Mouse (Mus musculus): ENCODE results near the gene Mettl7b. TPM values are rescaled to one million over a fixed set of nuclear protein-coding genes. Genes with fewer than 3 reads are reported as not detected.
"Not testable (repeated sequence)": the region's sequence is repeated elsewhere in the genome, so short reads cannot be mapped to it uniquely, and the experiment has no call there.

The Mettl7b gene
- under 1 TPM; 0.30 to 0.76 TPM for total RNA-seq (2021)
- long read RNA-seq, experiment 1, result 0 reads
- long read RNA-seq, experiment 2, partial matches to known transcripts, result 0 of 2 reads
- long read RNA-seq, experiment 2, other reads (novel, unspliced or antisense), result 0 of 2 reads

- DNase-seq, result no peak
Observed at GRCm38 (mm10) chr10:128960590-128961584, at the start of gene Mettl7b. Gene Mettl7b, minus strand, starts transcription at chr10:128960988.

DNA sequence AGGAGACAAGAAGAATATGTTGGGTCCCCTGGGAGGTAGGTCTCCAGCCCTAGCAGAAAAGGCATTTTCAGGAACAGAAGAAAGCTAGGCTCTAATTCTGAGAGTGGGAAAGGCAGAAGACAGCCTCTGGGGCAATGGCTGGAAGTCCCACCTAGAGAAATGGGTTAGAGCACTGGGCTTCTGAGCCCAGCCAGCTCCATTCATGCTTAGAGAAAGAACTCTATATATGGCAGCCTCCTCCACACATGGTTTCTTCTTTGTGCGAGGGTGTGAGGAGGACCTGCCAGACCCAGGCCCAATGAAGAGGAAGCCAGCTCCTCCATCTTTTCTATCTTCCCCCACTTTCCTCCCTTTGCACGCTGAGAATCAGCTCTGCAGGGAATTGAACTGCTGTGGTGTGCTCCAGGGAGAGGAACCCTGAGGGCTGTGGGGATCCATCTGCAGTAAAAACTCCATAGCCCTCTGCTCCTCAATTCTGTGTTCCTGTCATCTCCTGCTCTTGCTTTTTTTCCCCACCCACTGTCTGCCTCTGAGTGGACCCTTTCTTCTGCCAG is 49.6 kb upstream of the Mettl7b start, which contains the start of gene Olfr763:
Gene Olfr763, plus strand, starts transcription at position 504 of the 554 bp plus-strand sequence.
- DNase-seq, result no peak

- no peak for DNase-seq
Observed at GRCm38 (mm10) chr10:129004032-129004920, 43.5 kb upstream of the Mettl7b start.

GRCm38 (mm10) chr10:128996523-128997040 is 35.8 kb upstream of the Mettl7b start:
- DNase-seq, result no peak

GRCm38 (mm10) chr10:128995796-128996195 is 35.0 kb upstream of the Mettl7b start:
- DNase-seq, result no peak

DNA sequence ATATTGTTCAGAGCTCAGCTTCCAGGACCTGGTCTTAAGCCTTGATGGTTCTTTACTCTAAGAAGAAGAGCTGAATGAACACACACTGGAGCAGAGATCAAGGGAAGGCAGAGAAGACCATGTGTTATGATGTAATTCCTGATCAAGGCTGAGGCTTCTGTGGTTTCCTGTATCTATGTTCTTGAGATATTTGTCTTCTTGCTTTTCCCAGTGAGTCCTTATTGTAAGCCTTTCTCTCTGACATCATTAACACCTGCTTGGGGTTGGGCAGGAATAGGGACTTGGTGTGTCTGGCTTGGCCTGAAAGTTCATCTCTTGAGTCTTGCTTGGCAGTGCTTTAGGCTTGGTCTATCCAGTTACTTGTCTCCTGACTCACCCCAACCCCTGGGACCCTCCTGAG is 30.2 kb upstream of the Mettl7b start:
- DNase-seq, result no peak

GRCm38 (mm10) chr10:128990129-128990850 is 29.5 kb upstream of the Mettl7b start:
- not testable (repeated sequence) for DNase-seq

DNA sequence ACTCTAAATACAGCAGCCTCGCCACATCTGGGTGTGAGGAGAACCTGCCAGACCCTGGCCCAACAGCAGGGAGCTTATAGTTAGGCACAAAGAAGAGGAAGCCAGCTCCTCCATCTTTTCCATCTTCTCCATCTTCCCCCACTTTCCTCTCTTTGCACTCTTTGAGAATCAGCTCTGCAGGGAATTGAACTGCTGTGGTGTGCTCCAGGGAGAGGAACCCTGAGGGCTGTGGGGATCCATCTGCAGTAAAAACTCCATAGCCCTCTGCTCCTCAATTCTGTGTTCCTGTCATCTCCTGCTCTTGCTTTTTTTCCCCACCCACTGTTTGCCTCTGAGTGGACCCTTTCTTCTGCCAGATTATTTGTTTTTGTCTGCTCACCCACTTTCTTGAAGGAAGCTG is 28.3 kb upstream of the Mettl7b start, which contains the start of gene Olfr9:
Gene Olfr9, plus strand, starts transcription at position 301 of the 400 bp plus-strand sequence.
- not testable (repeated sequence) for DNase-seq

DNA sequence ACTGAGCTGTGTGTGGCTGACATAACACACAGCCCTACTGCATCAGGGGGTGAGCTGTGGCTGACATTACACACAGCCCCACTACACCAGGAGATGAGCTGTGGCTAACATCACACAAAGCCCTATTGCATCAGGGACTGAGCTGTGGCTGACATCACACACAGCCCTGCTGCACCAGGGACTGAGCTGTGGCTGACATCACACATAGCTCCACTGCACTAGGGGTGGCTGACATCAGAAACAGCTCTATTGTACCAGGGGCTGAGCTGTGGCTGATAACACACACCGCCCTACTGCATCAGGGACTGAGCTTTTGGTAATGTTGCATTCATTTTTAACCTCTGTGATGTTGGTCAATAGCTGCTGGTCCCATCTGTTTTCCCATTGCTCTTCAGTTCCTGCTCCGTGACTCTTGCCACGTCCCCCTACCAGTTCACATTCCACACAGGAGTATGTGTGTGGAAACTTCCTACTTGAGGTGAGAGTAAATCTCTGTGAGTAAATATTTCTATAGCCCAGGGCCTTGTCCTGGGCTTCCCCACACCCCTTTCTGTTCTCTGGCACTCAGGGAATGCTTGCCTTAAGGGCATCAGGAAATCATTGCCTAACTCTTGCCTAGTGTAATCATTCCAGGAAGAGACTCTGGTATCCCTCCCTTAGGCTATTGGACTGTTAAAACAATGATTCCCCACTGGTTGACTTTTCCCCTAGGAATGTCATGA is 20.0 kb upstream of the Mettl7b start:
- DNase-seq, result no peak

DNA sequence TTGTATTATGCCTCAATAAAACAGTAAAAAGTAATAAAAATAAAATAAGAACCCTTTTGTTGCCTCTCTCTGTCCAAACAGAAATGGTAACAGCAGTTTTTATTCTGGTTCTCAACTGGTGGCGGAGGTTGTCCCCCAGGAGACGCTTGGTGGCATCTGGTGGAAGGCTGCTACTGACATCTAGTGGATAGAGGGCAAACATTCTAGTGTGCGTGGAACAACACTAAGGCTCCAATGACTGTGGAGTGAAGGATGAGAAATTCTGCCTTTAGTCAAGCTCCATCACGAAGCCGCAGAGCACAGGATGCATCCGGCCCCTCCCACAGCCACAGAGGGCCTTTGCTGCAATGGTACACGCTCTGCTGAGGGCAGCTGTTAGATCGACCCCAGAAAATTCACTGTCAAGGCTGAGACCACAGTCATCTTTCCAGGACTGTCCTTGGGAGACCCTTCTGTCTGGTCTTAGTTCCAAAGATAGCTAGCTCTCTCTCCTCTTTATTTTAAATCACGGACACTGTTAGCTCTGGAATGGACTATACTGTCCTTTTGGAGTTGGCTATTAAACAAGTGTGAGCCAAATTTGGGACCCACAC is 16.8 kb upstream of the Mettl7b start:
- DNase-seq, result peak; percentile 38 to 65

GRCm38 (mm10) chr10:128976395-128976794 is 15.6 kb upstream of the Mettl7b start:
- no peak for DNase-seq

DNA sequence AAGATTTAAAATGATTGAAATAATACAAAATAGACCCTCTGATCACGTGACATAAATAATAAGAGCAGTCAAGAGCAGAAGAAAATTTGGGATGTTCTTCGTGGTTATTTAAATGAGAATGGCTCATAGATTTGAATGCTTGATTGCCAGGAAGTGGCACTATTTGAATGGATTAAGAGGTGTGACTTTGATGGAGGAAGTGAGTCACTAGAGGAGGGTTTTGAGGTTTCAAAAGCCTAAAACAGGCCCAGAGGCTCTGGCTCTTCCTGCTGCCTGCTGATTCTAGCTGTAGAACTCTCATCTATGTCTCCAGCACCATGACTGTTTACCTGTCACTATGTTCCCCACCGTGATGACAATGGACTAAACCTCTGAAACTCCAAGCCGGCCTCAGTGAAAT is 12.1 kb upstream of the Mettl7b start:
- no peak for DNase-seq

GRCm38 (mm10) chr10:128970740-128971250 is 10.0 kb upstream of the Mettl7b start:
- DNase-seq, result no peak

- peak in 1 of 2 experiments; percentile 21 for DNase-seq
Observed at GRCm38 (mm10) chr10:128968341-128968749, 7.6 kb upstream of the Mettl7b start.

GRCm38 (mm10) chr10:128965871-128966270 is 5.1 kb upstream of the Mettl7b start:
- no peak for DNase-seq

DNA sequence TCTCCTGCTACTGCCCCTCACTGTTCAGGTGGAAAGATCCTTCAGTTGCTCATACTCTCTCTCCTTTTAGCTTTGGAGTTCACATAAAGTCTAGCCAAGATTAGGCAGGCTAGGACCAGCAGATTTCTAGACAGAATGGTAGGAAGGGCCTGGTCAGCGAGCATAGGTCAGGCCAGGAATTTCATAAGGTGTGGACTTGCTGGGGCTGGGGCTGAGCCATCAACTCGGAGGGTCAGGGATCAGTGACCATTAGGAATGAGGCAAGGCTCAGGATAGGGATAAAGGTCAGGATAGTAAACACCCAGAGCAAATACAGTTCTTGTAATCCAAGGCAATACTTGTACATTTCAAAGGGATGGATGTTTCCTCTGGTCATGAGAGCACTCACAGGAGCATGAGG is 4.2 kb upstream of the Mettl7b start:
- DNase-seq, result no peak

DNA sequence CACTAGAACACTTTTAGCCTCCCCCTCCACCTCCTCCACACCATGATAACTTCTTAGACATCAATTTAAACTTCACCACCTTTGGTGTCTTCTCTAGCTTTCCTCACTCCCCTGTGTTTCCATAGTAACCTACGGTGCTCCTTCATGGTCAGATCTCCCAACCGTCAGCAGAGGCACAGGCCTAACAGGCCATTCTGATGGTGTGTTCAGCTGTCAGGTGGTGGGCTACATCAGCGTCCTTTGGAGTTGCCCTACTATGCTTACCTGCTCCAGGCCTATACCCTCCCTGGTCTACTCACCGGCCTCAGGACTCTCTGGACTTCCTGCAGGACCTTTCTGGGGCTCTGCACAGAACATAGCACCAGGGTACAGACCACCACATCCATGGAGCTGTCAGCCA is 646 bp downstream of the Mettl7b start:
- DNase-seq, result no peak

GRCm38 (mm10) chr10:128958340-128958739 is 2.4 kb downstream of the Mettl7b start:
- no peak for DNase-seq

DNA sequence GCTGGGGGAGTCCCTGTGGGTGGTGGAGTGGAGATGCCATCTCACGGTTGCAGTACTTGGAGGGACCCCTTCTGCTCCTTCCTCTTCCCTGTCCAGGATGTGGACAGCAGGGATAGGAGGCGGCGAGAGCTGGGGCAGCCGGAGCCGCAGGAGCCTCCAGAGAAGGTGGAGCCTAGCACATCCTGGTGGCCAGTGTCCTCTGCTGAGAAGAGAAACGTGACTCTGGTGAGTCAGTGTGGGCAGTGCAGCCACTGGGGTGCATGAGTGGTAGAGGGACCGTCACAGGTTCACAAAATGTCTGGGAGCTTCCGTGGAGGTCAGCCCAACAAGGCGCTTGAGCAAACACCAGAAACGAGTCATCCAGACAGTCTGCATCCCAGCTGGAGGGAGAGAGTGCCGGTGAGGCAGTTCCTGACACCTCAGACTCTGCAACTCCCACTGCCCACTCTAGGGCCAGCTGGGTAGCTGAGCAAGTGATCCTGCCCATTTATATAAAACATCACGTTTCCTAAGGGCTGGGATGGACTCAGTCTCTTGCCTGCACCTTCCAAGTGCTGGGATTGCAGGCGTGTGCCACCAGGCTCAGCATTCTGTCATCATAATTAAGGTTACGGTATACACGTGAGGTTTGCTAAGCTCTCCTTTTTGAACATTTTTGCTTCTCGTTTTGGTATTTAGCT is 10.4 kb downstream of the Mettl7b start:
- DNase-seq, result no peak
